Mouse (Mus musculus): ENCODE data around the gene Adcy9.
"Not testable (repeated sequence)": the region's sequence is repeated elsewhere in the genome, so short reads cannot be mapped to it uniquely, and the experiment has no call there.

Gene Adcy9

GRCm38 (mm10) chr16:4381487-4381886 is 38.8 kb downstream of the Adcy9 start:
- no peak for DNase-seq

DNA sequence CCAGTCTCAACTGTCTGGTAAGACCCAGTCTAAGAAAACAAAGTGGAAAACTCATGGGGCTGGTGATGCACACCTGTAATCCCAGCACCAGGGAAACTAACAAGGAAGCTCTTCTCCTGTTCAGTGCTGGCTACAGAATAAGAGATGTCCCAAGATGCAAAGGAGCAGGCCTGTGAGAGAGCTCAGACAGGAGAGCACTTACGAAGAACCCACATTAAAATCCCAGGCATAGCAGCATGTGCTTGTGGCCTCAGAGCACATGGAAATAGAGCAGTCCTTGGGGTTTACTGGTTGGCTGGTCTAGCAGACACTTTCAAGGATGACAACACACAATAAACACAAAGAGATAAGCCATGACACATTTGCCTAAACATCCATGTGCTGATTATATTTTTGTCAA is 41.5 kb downstream of the Adcy9 start:
- no peak for DNase-seq

GRCm38 (mm10) chr16:4377556-4377955 is 42.7 kb downstream of the Adcy9 start:
- no peak for DNase-seq

- peak; percentile 7 to 40 for DNase-seq
Measured at GRCm38 (mm10) chr16:4374780-4375380, 45.4 kb downstream of the Adcy9 start.

DNA sequence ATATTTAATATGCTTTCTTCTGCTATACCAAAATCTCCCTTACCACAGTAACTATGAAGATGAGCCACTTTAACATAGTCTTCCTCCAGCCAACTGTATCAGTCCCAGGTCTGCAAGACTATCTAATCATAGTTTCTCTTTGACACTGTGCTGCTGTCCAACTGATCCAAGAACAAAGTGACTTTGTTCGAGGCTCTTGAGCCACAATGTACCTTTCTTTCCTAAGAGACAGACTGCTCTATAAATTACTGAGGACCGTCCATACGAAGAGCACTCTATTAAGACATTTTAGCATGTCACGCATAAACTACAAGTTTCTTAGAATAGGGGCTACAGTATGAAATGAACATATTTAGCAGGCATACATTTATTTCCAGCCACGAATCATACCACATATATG is 46.0 kb downstream of the Adcy9 start:
- no peak for DNase-seq

DNA sequence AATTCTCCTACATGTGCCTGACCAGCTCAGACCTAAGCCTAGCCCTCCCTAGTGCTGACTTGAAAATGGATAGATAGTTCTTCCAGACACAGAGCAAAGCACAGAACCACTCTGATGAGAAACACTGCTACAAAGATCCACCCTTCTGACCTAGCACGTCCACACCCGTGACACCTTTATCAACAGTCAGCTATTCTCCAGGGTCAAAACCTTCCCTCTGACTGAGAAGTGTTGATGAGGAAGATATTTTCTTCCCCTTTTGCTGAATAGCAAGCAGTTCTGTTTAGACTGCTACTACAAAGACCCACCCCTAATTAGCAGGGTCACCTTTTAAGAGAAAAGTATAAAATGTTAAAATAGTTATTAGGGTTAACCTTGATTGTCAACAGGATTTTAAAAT is 49.3 kb downstream of the Adcy9 start:
- DNase-seq = no peak

DNA sequence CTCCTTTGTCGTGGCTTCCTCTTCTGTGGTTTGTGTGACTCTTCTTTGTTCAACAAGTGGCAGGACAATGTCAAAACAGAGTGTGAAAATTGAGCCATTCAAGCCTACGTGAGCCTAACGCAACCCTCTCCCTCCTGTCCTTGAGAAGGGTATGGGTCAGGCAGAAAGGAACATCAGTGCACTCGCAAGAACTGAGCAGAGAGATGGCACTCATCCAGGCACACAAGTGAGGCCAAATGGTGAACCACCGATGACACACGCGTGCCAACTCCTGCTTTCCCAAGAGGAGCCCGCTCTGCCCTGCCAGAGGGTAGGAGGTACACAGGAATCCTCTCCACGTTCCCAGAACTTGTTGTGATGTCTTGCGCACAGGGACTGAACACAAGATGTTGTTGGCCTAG is 50.2 kb downstream of the Adcy9 start:
- peak; percentile 12 to 29 for DNase-seq

GRCm38 (mm10) chr16:4367930-4368329 is 52.4 kb downstream of the Adcy9 start:
- DNase-seq = no peak

DNA sequence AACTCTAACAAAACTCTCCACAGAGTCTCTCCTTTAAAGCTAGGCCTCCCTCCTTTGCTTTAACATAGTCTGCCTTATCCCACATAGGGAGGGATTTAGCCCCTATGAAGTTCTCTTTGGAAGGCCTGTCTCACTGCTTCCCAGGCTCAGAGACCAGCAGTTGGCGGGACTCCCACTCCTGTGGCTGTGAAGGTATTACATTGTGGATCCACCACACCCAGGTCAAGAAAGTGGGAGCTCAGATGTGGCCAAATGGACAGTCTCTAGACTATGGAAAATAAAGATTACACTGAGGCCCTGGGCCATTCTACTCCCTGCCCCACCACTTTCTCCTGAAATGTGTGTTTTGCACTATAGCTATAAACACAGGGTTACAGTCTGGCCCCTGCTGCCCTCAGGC is 53.0 kb downstream of the Adcy9 start:
- no peak for DNase-seq

DNA sequence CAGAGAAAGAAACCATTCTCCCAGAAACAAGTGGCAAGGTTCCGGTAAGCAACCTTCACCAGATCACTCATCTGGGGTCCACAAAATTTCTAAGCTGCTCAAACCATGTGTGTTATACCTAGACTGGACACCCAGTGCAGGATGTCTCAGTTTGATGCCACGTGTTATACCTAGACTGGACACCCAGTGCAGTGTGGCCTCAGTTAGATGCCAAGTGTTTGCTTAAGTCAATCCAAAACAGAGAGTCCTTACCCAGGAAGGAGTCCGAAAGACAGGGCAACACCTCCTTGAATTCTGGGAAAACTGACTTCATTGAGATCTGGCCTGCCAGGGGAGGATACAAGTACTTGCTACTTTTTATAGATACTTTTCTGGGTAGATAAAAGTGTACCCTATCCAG is 53.6 kb downstream of the Adcy9 start:
- no peak for DNase-seq

- no peak for DNase-seq
Measured at GRCm38 (mm10) chr16:4363341-4364116, 56.8 kb downstream of the Adcy9 start.

GRCm38 (mm10) chr16:4355260-4356043 is 64.8 kb downstream of the Adcy9 start:
- no peak for DNase-seq

DNA sequence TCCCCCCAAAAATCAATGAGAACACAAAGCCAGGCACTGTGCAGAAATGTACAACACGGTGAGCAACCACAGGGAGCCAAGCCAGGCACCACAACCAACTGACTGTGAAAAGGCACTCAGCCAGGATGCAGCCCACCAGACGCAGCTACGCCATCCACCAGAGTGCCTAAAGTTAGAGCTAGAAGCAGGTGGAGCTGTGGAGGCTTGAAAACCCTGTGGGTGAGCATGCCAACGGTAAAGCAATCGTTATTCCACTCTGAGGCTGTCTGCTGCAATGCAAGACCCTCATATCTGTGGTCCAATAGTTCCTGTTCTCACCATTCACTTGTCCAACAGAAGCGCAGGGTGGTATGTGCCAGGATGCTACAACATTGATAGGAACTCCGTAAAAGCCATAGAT is 77.7 kb downstream of the Adcy9 start:
- no peak for DNase-seq

DNA sequence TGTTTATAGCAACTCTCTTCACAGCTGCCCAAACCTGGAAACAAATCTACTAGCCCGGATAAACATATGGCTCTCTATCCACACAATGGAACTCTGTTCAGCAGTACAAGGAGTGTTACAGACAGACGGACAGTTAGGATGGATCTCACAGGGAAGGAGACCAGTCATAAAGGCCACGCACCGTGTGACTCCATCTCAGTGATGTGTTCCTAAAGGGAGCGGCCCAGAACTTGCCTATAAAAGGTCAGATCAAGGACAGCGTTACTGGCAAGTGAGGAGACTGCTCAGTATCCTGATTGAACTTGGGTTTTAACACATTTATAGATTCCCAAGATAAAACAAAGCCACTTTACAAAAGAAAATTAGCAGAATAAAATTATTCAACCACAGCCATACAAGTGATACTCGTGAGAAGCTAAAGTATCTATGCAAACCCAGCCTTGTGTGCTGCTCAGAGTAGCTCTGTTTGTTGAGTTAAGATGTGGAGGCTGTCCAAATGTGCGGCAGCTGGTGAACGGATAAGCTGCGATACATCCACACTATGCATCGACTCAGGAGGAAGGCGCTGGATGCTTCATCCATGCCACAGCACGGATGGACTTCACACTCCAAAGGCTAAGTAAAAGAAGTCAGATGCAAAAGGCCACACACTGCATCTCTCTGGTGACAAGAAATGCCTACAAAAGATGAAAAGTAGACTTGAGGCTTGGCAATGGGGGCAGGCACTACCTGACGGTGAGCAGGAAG is 78.8 kb downstream of the Adcy9 start:
- DNase-seq = no peak

- DNase-seq = not testable (repeated sequence)
Measured at GRCm38 (mm10) chr16:4339216-4339615, 81.1 kb downstream of the Adcy9 start.

- DNase-seq = no peak
Measured at GRCm38 (mm10) chr16:4337269-4337668, 83.0 kb downstream of the Adcy9 start.

- DNase-seq = no peak
Measured at GRCm38 (mm10) chr16:4333788-4334187, 86.5 kb downstream of the Adcy9 start.

- DNase-seq = no peak
Measured at GRCm38 (mm10) chr16:4333371-4333770, 86.9 kb downstream of the Adcy9 start.

- DNase-seq = no peak
Measured at GRCm38 (mm10) chr16:4327081-4327480, 93.2 kb downstream of the Adcy9 start.

- no peak for DNase-seq
Measured at GRCm38 (mm10) chr16:4325801-4326200, 94.5 kb downstream of the Adcy9 start.

DNA sequence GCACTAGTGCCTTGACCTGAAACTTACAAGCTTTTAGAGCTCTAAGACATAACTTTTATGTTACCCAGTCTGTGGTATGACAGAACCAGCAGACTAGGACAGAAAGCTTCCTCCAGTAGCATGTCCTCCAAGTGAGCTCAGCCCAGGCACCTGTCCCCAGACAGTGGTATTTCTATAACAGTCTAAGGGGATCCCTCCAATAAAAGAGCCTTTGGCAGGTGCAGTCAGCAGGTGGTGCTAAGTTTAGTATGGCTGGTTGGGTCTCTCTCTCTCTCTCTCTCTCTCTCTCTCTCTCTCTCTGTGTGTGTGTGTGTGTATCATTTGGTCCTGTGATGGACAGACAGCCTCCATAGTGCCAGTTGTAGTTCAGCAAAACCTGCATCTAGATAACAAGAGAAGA is 95.3 kb downstream of the Adcy9 start:
- no peak for DNase-seq

- no peak for DNase-seq
Measured at GRCm38 (mm10) chr16:4320856-4321255, 99.4 kb downstream of the Adcy9 start.

DNA sequence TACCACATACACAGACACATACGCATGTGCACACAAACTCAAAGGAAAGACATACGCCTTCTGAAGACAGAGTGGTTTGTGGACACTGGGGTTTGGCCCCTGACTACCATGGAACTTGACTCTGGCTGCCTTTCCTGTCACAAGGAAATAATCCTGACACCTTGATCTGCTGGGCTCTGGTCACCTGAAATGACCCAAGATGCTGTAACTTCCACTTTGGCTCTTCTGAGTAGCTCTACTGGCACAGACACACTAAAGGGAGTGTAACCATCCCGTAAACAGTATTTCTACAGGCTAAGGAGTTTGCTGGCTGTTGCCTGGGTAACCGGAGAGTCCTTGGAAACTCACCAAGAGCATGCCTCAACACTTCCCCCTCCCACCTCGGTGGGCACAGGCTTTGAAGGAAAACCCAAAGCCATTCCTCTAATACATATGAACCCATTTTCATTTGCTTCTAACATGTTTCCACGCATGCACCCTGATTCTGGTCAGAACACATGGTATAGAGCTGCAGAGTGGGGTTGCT is 102.2 kb downstream of the Adcy9 start:
- peak; percentile 12 to 28 for DNase-seq

Measured in lung, postnatal 4 days (tissue).